Mouse (Mus musculus) C2C12 (cell line): ENCODE data around the gene Spats2l. TPM values are rescaled to one million over a fixed set of nuclear protein-coding genes. Genes with fewer than 3 reads are reported as not detected.

Source experiments
- H3K27me3 ChIP-seq: one replicate; pipeline ENCODE4 v1.6.1; 2011; ENCODE audit not compliant: control insufficient read depth, insufficient read depth, insufficient read length
- H3K36me3 ChIP-seq: one replicate; pipeline ENCODE4 v1.6.1; 2011; ENCODE audit not compliant: control insufficient read depth, insufficient read depth
- H3K4me3 ChIP-seq: one replicate; pipeline ENCODE4 v1.5.1; 2011; ENCODE audit warnings: mild to moderate bottlenecking, control low read depth; ENCODE audit not compliant: poor library complexity, insufficient read depth, severe bottlenecking
- H3K79me2 ChIP-seq: one replicate; pipeline ENCODE4 v1.6.1; 2011; ENCODE audit not compliant: control insufficient read depth, insufficient read depth
- H3K79me3 ChIP-seq: one replicate; pipeline ENCODE4 v1.6.1; 2011; ENCODE audit warnings: low read depth, control low read depth
- H3ac ChIP-seq: one replicate; pipeline ENCODE3; 2011; ENCODE audit warnings: low read depth; ENCODE audit not compliant: control insufficient read depth, insufficient read length
- CEBPB ChIP-seq: IDR thresholded peaks from one replicate; pipeline ENCODE4 v1.6.1; 2011; ENCODE audit warnings: low read depth, mild to moderate bottlenecking, control low read depth, moderate library complexity
- CTCF ChIP-seq: IDR thresholded peaks from one replicate; pipeline ENCODE4 v1.5.1; 2011; ENCODE audit not compliant: control insufficient read depth, insufficient read depth, insufficient read length
- FOSL1 ChIP-seq: IDR thresholded peaks from one replicate; pipeline ENCODE4 v1.8.0; 2011; ENCODE audit warnings: mild to moderate bottlenecking, low read length; ENCODE audit not compliant: poor library complexity, insufficient read depth, severe bottlenecking
- MAX ChIP-seq: IDR thresholded peaks from one replicate; pipeline ENCODE4 v1.6.1; 2011; ENCODE audit warnings: mild to moderate bottlenecking, control low read depth
- MYOD1 ChIP-seq: IDR thresholded peaks from one replicate; pipeline ENCODE4 v1.6.1; 2011; ENCODE audit warnings: low read depth; ENCODE audit not compliant: control insufficient read depth, insufficient read length
- MYOG ChIP-seq: IDR thresholded peaks from one replicate; pipeline ENCODE4 v1.6.1; 2011; ENCODE audit not compliant: control insufficient read depth, insufficient read length; ENCODE audit errors: extremely low read depth
- USF1 ChIP-seq: IDR thresholded peaks from one replicate; pipeline ENCODE4 v1.6.1; 2011; ENCODE audit warnings: low read depth, mild to moderate bottlenecking, control low read depth, moderate library complexity
- polyA plus RNA-seq: library from polyadenylated mRNA; unstranded; fragments of >200 nt; fragmentation: generic; extraction: Trizol; gene quantifications from one replicate; pipeline ENCODE4 v1.2.1, GENCODE M21; 2012; ENCODE audit warnings: missing spikeins

The Spats2l gene
- polyA plus RNA-seq, 1 experiment: 0.57 TPM

DNA sequence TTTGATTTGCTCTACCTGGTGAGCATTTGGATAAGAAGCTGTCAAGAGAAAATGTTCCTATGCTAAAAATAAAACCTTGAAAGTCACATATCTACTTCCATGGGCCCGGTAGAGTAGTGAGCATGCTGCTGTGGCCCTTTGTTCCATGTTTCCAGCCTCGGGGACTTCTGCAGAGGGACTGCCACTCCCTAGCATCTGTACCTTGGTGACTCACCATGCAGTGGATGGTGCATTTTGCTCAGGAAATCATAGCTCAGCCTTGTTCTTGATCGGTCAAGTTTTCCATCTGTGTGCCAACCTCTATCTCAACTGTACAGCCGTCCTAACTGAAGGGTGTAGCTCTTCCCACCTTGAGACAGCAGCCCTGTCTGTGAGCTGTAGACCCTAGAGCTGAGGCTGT, 10.3 kb downstream of the Spats2l start:
- H3K79me2 ChIP-seq: no peaks in the 10 kb centered on the region
- no peaks in the 10 kb centered on the region for H3K36me3 ChIP-seq
- TF ChIP-seq FOSL1: no peak
- no peak for TF ChIP-seq USF1
- H3K79me3 ChIP-seq: no peaks in the 10 kb centered on the region
- no peak overlapping the region for H3ac ChIP-seq
- H3K4me3 ChIP-seq: no peak overlapping the region
- no peaks in the 10 kb centered on the region for H3K27me3 ChIP-seq

- TF ChIP-seq MYOD1: no peak
- H3K79me2 ChIP-seq: no peaks in the 10 kb centered on the region
- H3K27me3 ChIP-seq: no peaks in the 10 kb centered on the region
- H3ac ChIP-seq: no peak overlapping the region
- no peaks in the 10 kb centered on the region for H3K36me3 ChIP-seq
- H3K79me3 ChIP-seq: no peaks in the 10 kb centered on the region
- no peak overlapping the region for H3K4me3 ChIP-seq
Observed at GRCm38 (mm10) chr1:57789831-57790230, 15.9 kb downstream of the Spats2l start.

- H3K79me2 ChIP-seq: no peaks in the 10 kb centered on the region
- H3K4me3 ChIP-seq: no peak overlapping the region
- H3K27me3 ChIP-seq: no peaks in the 10 kb centered on the region
- H3ac ChIP-seq: no peak overlapping the region
- TF ChIP-seq CTCF: no peak
- H3K79me3 ChIP-seq: no peaks in the 10 kb centered on the region
- no peaks in the 10 kb centered on the region for H3K36me3 ChIP-seq
Observed at GRCm38 (mm10) chr1:57792212-57792611, 18.2 kb downstream of the Spats2l start.

GRCm38 (mm10) chr1:57795838-57796237, 21.9 kb downstream of the Spats2l start:
- Histone ChIP-seq H3K4me3 (no peak overlapping the region), H3K36me3 (no peaks in the 10 kb centered on the region), H3K79me2 (no peaks in the 10 kb centered on the region), H3ac (no peak overlapping the region), H3K79me3 (no peaks in the 10 kb centered on the region), H3K27me3 (no peaks in the 10 kb centered on the region)
- TF ChIP-seq MYOG: no peak
- TF ChIP-seq FOSL1: no peak
- no peak for TF ChIP-seq USF1
- no peak for TF ChIP-seq MYOD1
- TF ChIP-seq MAX: no peak
- TF ChIP-seq CTCF: no peak
- no peak for TF ChIP-seq CEBPB

GRCm38 (mm10) chr1:57799398-57799797, 25.4 kb downstream of the Spats2l start:
- H3K36me3 ChIP-seq: no peaks in the 10 kb centered on the region
- H3K79me2 ChIP-seq: no peaks in the 10 kb centered on the region
- H3ac ChIP-seq: no peak overlapping the region
- TF ChIP-seq MAX (no peak), MYOD1 (no peak), FOSL1 (no peak), USF1 (no peak), CTCF (no peak), CEBPB (no peak), MYOG (no peak)
- H3K4me3 ChIP-seq: no peak overlapping the region
- H3K79me3 ChIP-seq: no peaks in the 10 kb centered on the region
- H3K27me3 ChIP-seq: no peaks in the 10 kb centered on the region

GRCm38 (mm10) chr1:57800846-57801245, 26.9 kb downstream of the Spats2l start:
- Histone ChIP-seq H3K27me3 (no peaks in the 10 kb centered on the region), H3K79me3 (no peaks in the 10 kb centered on the region), H3K36me3 (no peaks in the 10 kb centered on the region), H3K4me3 (no peak overlapping the region), H3K79me2 (no peaks in the 10 kb centered on the region), H3ac (no peak overlapping the region)
- no peak for TF ChIP-seq MYOG
- no peak for TF ChIP-seq MYOD1
- TF ChIP-seq USF1: no peak
- no peak for TF ChIP-seq CEBPB
- TF ChIP-seq MAX: no peak
- no peak for TF ChIP-seq CTCF
- TF ChIP-seq FOSL1: no peak

- Histone ChIP-seq H3K27me3 (no peaks in the 10 kb centered on the region), H3K36me3 (no peaks in the 10 kb centered on the region), H3K79me2 (no peaks in the 10 kb centered on the region), H3K4me3 (no peak overlapping the region), H3K79me3 (no peaks in the 10 kb centered on the region), H3ac (no peak overlapping the region)
- no peak for TF ChIP-seq USF1
- no peak for TF ChIP-seq MYOD1
- TF ChIP-seq CTCF: no peak
- no peak for TF ChIP-seq FOSL1
- TF ChIP-seq MYOG: no peak
- no peak for TF ChIP-seq MAX
- TF ChIP-seq CEBPB: no peak
Observed at GRCm38 (mm10) chr1:57806126-57806525, 32.2 kb downstream of the Spats2l start.
